Mouse (Mus musculus): Measurements from ENCODE around the gene Polr2c. TPM values are rescaled to one million over a fixed set of nuclear protein-coding genes. Genes with fewer than 3 reads are reported as not detected.
"Not testable (repeated sequence)": the region's sequence is repeated elsewhere in the genome, so short reads cannot be mapped to it uniquely, and the experiment has no call there.

Gene Polr2c
- polyA plus RNA-seq, 1 experiment from 2014 or later = 150 TPM

DNA sequence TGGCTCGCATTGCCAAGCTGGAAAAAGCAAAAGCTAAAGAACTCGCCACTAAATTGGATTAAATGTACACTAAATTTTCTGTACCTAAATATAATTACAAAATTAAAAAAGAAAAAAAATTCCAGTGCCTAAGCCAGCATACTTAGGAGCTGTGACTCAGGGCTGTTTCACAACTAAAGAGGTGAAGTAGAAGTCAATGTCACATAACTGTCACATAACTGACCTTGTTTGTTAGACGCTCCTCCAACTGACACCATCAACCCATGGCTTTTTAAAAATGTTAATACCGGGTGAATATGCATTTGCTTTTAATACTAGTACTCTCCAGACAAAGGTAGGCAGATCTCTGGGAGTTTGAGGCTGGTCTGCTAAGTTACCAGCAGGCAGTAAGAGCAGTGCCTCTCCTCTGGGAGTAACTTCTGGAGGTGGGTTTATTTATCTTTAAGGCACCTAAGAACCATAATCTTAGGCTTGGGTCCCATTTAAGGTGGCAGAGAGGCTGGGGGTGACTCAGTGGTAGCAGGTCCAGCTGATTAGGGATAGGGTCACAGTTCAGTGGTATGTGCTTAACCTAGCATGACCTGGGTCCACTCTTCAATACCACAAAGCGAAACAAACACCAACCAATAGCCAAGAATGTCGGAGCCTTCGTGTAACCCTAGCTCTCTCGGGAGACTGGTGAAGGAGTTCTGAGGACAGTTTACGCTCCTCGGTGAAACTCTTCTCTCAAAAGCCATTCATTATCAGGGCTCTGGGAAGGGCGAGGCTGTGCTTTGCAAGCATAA is 20.6 kb upstream of the Polr2c start:
- Histone ChIP-seq H3K4me3 (ENCODE audit: low read length) (peak overlapping the region; percentile 81), H3K27ac (ENCODE audit: low read length) (no peak overlapping the region), H3K27me3 (ENCODE audit: control insufficient read depth, insufficient read depth, low read depth, low read length) (no peaks in the 10 kb centered on the region), H3K4me2 (ENCODE audit: low read depth, low read length) (peak overlapping the region; percentile 92), H3K9ac (ENCODE audit: low read length) (peak overlapping the region; percentile 84), H3K4me1 (replicated peaks; ENCODE audit: control insufficient read depth, insufficient read depth, low read length) (peaks cover 16% of the 10 kb centered on the region), H3K36me3 (ENCODE audit: control insufficient read depth, insufficient read depth, low read length) (peaks cover 2% of the 10 kb centered on the region; the same call in 1 of the 2 replicates), H3K9me3 (ENCODE audit: control insufficient read depth, low read length) (no peaks in the 10 kb centered on the region)
- ATAC-seq (ENCODE audit: low read depth) = no peak
- WGBS = 53% methylated on average over 11 of the region's 11 CpGs

DNA sequence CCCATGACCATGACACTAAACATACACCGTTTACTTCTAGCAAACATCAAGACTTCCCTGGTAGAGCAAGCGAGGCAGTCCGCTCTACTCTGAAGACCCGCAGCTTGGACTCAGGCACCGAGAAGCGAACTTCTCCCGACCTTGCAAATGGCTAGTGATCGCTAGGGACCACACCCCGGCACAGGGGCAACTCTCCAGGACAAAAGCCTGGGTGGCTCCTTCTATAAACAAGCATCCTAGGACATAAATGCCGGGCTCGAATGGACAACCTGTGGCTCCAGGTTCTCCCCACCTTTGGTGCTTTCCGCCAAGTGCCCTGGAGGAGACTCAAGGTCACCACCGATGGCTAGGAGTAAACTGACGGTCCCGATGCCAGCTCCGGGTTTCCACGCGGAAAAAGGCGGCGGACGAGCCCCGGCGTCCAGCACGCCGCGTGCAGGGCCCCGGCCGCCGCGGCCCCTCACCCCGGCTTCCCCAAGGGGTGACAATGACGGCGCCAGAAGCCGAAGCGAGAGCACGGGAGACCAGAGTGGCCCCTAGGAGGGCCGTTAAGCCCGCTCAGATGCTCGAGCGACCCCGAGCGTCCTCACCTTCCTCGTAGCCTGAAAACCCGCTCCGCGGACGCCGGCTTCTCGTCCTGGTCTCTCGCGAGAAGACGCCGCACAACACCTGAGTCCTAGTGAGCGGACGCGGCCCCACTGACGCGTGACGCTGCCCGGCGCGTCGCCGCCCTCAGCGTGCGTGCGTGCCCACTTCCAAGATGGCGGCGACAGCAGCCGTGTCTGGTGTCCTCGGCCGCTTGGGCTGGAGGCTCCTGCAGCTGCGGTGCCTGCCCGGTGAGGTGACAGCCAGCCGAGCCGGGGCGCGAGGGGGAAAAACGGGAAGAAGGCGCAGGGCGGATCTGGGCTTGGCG is 19.3 kb upstream of the Polr2c start, which contains the start of the genes Coq9 and Ciapin1:
TSS of gene Coq9 (plus strand) at position 660 of the 913 bp plus-strand sequence.
TSS of gene Ciapin1 (minus strand) at position 697 of the 913 bp plus-strand sequence.
- Histone ChIP-seq H3K4me1 (replicated peaks; ENCODE audit: control insufficient read depth, insufficient read depth, low read length) (peaks cover 16% of the 10 kb centered on the region), H3K4me2 (ENCODE audit: low read depth, low read length) (peak within 1 kb of the TSS; percentile 92), H3K27ac (ENCODE audit: low read length) (peak within 1 kb of the TSS; percentile 86), H3K27me3 (ENCODE audit: control insufficient read depth, insufficient read depth, low read depth, low read length) (no peaks in the 10 kb centered on the region), H3K9ac (ENCODE audit: low read length) (peak within 1 kb of the TSS; percentile 89), H3K9me3 (ENCODE audit: control insufficient read depth, low read length) (no peaks in the 10 kb centered on the region), H3K4me3 (ENCODE audit: low read length) (peak within 1 kb of the TSS; percentile 81), H3K36me3 (ENCODE audit: control insufficient read depth, insufficient read depth, low read length) (no peaks in the 10 kb centered on the region)
- WGBS = under 1% methylated on average over 82 of the region's 82 CpGs
- ATAC-seq (ENCODE audit: low read depth) = peak; percentile 99

DNA sequence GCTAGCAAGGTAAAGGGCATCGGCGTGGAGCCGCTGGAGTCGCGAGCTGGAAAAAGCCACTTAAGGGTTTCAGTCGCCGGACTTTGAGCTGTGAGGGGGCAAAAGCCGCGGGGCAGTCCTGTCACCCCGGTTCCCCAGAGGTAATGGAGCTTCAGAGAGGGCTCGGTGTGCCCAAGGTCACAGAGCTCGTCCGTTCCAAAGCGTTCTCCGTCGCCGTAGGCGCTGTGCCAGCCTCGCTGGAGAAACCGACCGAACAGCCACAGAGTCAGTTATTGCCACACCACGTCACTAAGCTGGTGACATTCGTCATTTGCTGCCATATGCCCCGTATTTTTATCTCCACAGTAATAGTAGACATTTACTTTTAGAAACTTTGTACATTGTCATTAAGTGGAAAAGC is 18.6 kb upstream of the Polr2c start:
- H3K4me3 ChIP-seq (ENCODE audit: low read length) = peak overlapping the region; percentile 81
- peak; percentile 67 for ATAC-seq (ENCODE audit: low read depth)
- no peaks in the 10 kb centered on the region for H3K9me3 ChIP-seq (ENCODE audit: control insufficient read depth, low read length)
- no peaks in the 10 kb centered on the region for H3K27me3 ChIP-seq (ENCODE audit: control insufficient read depth, insufficient read depth, low read depth, low read length)
- peak overlapping the region; percentile 89 for H3K9ac ChIP-seq (ENCODE audit: low read length)
- peak overlapping the region; percentile 75 for H3K4me2 ChIP-seq (ENCODE audit: low read depth, low read length)
- H3K4me1 ChIP-seq (replicated peaks; ENCODE audit: control insufficient read depth, insufficient read depth, low read length) = peaks cover 16% of the 10 kb centered on the region
- under 1% methylated on average over 24 of the region's 24 CpGs for WGBS
- no peaks in the 10 kb centered on the region; the same call in 1 of the 2 replicates for H3K36me3 ChIP-seq (ENCODE audit: control insufficient read depth, insufficient read depth, low read length)
- H3K27ac ChIP-seq (ENCODE audit: low read length) = peak overlapping the region; percentile 86

DNA sequence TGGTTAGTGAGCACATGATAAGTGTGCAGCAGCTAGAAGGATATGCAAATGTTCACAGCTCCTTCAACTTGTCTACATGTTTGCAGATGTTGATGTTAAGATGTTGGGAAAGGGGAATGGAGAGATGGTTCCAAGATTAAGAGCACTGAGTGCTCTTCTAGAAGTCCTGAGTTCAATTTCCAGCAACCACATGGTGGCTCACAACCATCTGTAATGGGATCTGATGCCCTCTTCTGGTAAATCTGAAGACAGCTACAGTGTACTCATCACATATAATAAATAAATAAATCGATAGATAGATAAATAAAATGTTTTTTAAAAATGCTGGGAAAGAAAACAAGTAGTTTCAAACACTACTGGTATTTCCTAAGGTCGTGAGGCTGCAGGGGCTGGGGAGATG is 16.1 kb upstream of the Polr2c start:
- 37% methylated on average over 2 of the region's 2 CpGs for WGBS
- H3K4me3 ChIP-seq (ENCODE audit: low read length) = no peak overlapping the region

DNA sequence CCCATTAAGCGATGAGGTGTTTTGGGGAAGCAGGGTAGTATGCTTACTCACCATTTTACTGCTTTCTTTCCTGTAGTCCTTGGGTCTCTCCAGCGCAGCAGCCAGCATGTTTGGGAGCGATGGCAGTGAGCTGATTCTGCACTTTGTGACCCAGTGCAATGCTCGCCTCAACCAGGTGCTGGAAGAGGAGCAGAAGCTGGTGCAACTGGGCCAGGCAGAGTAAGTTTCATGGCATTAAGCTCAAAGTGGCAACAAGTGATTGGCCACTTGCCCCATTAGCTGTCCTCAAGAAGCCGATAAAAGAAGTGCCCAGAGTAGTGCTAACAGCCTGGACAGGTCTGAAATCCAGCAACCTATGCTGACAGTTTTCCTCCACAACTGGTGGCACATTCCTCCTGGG is 7.2 kb upstream of the Polr2c start:
- Histone ChIP-seq H3K4me2 (ENCODE audit: low read depth, low read length) (no peak overlapping the region), H3K4me1 (replicated peaks; ENCODE audit: control insufficient read depth, insufficient read depth, low read length) (no peaks in the 10 kb centered on the region), H3K36me3 (ENCODE audit: control insufficient read depth, insufficient read depth, low read length) (peaks cover 53% of the 10 kb centered on the region), H3K4me3 (ENCODE audit: low read length) (no peak overlapping the region), H3K27ac (ENCODE audit: low read length) (no peak overlapping the region), H3K9ac (ENCODE audit: low read length) (no peak overlapping the region), H3K27me3 (ENCODE audit: control insufficient read depth, insufficient read depth, low read depth, low read length) (no peaks in the 10 kb centered on the region), H3K9me3 (ENCODE audit: control insufficient read depth, low read length) (no peaks in the 10 kb centered on the region)
- no peak for ATAC-seq (ENCODE audit: low read depth)
- 89% methylated on average over 5 of the region's 5 CpGs for WGBS

More for the DNA sequence above, 16.1 kb upstream of the Polr2c start:
- H3K9me3 ChIP-seq (ENCODE audit: control insufficient read depth, low read length) = no peaks in the 10 kb centered on the region
- H3K27me3 ChIP-seq (ENCODE audit: control insufficient read depth, insufficient read depth, low read depth, low read length) = no peaks in the 10 kb centered on the region
- H3K4me2 ChIP-seq (ENCODE audit: low read depth, low read length) = no peak overlapping the region
- no peak overlapping the region for H3K9ac ChIP-seq (ENCODE audit: low read length)
- no peak for ATAC-seq (ENCODE audit: low read depth)
- peaks cover 12% of the 10 kb centered on the region; the same call in 1 of the 2 replicates for H3K36me3 ChIP-seq (ENCODE audit: control insufficient read depth, insufficient read depth, low read length)
- no peak overlapping the region for H3K27ac ChIP-seq (ENCODE audit: low read length)
- H3K4me1 ChIP-seq (replicated peaks; ENCODE audit: control insufficient read depth, insufficient read depth, low read length) = peaks cover 16% of the 10 kb centered on the region

DNA sequence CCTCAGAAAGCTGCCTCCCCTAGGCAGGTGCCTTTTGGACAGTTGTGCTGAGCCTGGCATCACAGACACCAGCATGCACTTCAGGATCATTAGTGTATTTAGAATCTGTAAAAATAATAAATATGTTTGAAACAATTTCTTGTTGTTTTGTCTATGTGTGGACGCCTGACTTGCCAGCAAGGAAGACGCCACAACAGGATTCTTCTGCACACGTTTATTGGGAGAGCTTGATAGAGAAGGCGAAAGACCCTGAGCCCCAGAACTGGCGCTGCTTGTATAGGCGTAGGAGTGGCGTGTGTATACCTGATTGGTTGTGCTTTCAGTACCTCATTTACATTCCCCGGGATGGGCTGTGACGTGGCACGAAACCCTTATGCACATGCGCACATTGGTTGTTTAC is 2.5 kb upstream of the Polr2c start:
- not testable (repeated sequence) for H3K4me2 ChIP-seq (ENCODE audit: low read depth, low read length); H3K27me3 ChIP-seq (ENCODE audit: control insufficient read depth, insufficient read depth, low read depth, low read length); H3K9me3 ChIP-seq (ENCODE audit: control insufficient read depth, low read length); ATAC-seq (ENCODE audit: low read depth); H3K9ac ChIP-seq (ENCODE audit: low read length); H3K4me1 ChIP-seq (replicated peaks; ENCODE audit: control insufficient read depth, insufficient read depth, low read length); H3K27ac ChIP-seq (ENCODE audit: low read length); H3K4me3 ChIP-seq (ENCODE audit: low read length)
- peaks cover 38% of the 10 kb centered on the region for H3K36me3 ChIP-seq (ENCODE audit: control insufficient read depth, insufficient read depth, low read length)
- 87% methylated on average over 11 of the region's 11 CpGs for WGBS

- Histone ChIP-seq H3K36me3 (ENCODE audit: control insufficient read depth, insufficient read depth, low read length) (peaks cover 22% of the 10 kb centered on the region), H3K27me3 (ENCODE audit: control insufficient read depth, insufficient read depth, low read depth, low read length) (no peaks in the 10 kb centered on the region), H3K4me2 (ENCODE audit: low read depth, low read length) (peak overlapping the region; percentile 42), H3K4me3 (ENCODE audit: low read length) (peak overlapping the region; percentile 66), H3K9ac (ENCODE audit: low read length) (no peak overlapping the region), H3K4me1 (replicated peaks; ENCODE audit: control insufficient read depth, insufficient read depth, low read length) (peaks cover 10% of the 10 kb centered on the region), H3K9me3 (ENCODE audit: control insufficient read depth, low read length) (no peaks in the 10 kb centered on the region), H3K27ac (ENCODE audit: low read length) (no peak overlapping the region)
- no peak for ATAC-seq (ENCODE audit: low read depth)
- WGBS = 27% methylated on average over 5 of the region's 5 CpGs
These were observed 272 bp upstream of the Polr2c start for GRCm38 (mm10) chr8:94857011-94857345.

- H3K9ac ChIP-seq (ENCODE audit: low read length) = no peak overlapping the region
- no peak for ATAC-seq (ENCODE audit: low read depth)
- H3K9me3 ChIP-seq (ENCODE audit: control insufficient read depth, low read length) = no peaks in the 10 kb centered on the region
- H3K4me3 ChIP-seq (ENCODE audit: low read length) = no peak overlapping the region
- H3K27me3 ChIP-seq (ENCODE audit: control insufficient read depth, insufficient read depth, low read depth, low read length) = no peaks in the 10 kb centered on the region
- peaks cover 10% of the 10 kb centered on the region for H3K4me1 ChIP-seq (replicated peaks; ENCODE audit: control insufficient read depth, insufficient read depth, low read length)
- 75% methylated on average over 8 of the region's 8 CpGs for WGBS
- H3K36me3 ChIP-seq (ENCODE audit: control insufficient read depth, insufficient read depth, low read length) = peaks cover 28% of the 10 kb centered on the region
- no peak overlapping the region for H3K27ac ChIP-seq (ENCODE audit: low read length)
- H3K4me2 ChIP-seq (ENCODE audit: low read depth, low read length) = no peak overlapping the region
These were observed 4.2 kb downstream of the Polr2c start for GRCm38 (mm10) chr8:94861352-94861910.

Data from lung, embryonic 16.5 days (tissue).